Mouse (Mus musculus): ENCODE results near the gene Tex48. TPM values are rescaled to one million over a fixed set of nuclear protein-coding genes. Genes with fewer than 3 reads are reported as not detected.
A peak's percentile ranks its signal among the peaks of the same experiment; 100 is the strongest.

The Tex48 gene
- not detected in 2 replicates for polyA plus RNA-seq (2011; ENCODE audit: insufficient read depth, insufficient read length, low replicate concordance, missing spikeins)

DNA sequence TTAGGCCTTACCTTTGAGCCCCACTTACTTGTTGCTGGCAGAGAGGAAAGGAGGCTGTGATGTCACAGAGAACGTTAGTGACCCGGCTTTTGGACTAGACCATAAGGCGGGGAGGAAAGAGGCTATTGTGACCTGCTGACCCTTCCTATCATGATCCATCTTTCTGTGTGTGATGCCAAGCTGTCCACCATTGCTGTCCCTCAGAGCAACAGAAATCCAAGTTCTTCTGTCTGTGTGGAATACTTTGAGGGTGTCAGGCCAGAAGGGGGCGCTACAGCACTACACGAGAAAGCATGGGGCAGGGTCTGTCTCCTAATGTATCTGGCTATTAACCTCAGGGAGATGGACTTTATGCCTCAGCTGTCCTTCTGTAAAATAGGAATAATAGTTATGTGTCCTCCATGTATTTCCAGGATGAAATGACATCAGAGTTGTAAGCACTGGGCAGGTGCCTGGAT is at the start of gene Tex48:
Gene Tex48 (minus strand): TSS at position 51 of the 458 bp plus-strand sequence.
- H3K4me3 ChIP-seq (replicated peaks; ENCODE audit: control insufficient read depth, low read depth, low read length): no peak within 1 kb of the TSS
- WGBS: 47% methylated on average over 5 of the region's 5 CpGs
- TF ChIP-seq POLR2A (IDR thresholded peaks at IDR 0.05; ENCODE audit: borderline replicate concordance, control insufficient read depth, low read depth, low read length): no peak
- peak; percentile 71 for TF ChIP-seq CTCF (IDR thresholded peaks at IDR 0.05; ENCODE audit: control insufficient read depth, insufficient read depth, low read length)
- H3K4me1 ChIP-seq (ENCODE audit: control insufficient read depth, insufficient read depth, low read length): no peaks in the 10 kb centered on the region; the same call in 1 of the 2 replicates
- no peak within 1 kb of the TSS for H3K27ac ChIP-seq (ENCODE audit: control insufficient read depth, insufficient read depth, low read depth, low read length, poor library complexity)

DNA sequence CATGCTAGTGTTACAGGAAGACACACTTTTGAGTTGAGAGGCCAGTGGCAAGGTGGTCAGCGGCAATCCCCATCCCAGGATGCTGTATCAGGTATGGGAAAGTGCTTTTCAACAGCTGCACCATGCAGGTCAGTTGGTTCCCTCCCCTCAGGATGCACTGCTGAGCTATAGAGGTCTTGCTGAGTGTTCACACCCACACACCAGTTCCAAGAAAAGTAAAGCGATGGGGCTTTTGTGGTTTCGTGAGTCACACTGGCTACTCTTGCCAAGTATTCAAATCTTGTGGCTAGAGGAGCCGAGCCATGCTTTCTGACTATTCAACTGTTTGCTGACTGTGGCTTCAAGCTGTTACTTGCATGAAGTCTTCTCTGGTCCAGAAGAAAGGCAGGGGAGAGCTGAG is 46.0 kb upstream of the Tex48 start:
- 1% methylated on average over 4 of the region's 4 CpGs for WGBS
- Histone ChIP-seq H3K4me1 (ENCODE audit: control insufficient read depth, insufficient read depth, low read length) (peaks cover 2% of the 10 kb centered on the region; the same call in 1 of the 2 replicates), H3K4me3 (replicated peaks; ENCODE audit: control insufficient read depth, low read depth, low read length) (no peak overlapping the region), H3K27ac (ENCODE audit: control insufficient read depth, insufficient read depth, low read depth, low read length, poor library complexity) (no peak overlapping the region)
- TF ChIP-seq CTCF (IDR thresholded peaks at IDR 0.05; ENCODE audit: control insufficient read depth, insufficient read depth, low read length) (no peak), POLR2A (IDR thresholded peaks at IDR 0.05; ENCODE audit: borderline replicate concordance, control insufficient read depth, low read depth, low read length) (no peak)

- peaks cover 2% of the 10 kb centered on the region; the same call in 1 of the 2 replicates for H3K4me1 ChIP-seq (ENCODE audit: control insufficient read depth, insufficient read depth, low read length)
- 83% methylated on average over 7 of the region's 7 CpGs for WGBS
- no peak overlapping the region for H3K27ac ChIP-seq (ENCODE audit: control insufficient read depth, insufficient read depth, low read depth, low read length, poor library complexity)
- TF ChIP-seq CTCF (IDR thresholded peaks at IDR 0.05; ENCODE audit: control insufficient read depth, insufficient read depth, low read length) (no peak), POLR2A (IDR thresholded peaks at IDR 0.05; ENCODE audit: borderline replicate concordance, control insufficient read depth, low read depth, low read length) (no peak)
- no peak overlapping the region for H3K4me3 ChIP-seq (replicated peaks; ENCODE audit: control insufficient read depth, low read depth, low read length)
Observed at GRCm38 (mm10) chr4:63665738-63666137, 43.5 kb upstream of the Tex48 start.

DNA sequence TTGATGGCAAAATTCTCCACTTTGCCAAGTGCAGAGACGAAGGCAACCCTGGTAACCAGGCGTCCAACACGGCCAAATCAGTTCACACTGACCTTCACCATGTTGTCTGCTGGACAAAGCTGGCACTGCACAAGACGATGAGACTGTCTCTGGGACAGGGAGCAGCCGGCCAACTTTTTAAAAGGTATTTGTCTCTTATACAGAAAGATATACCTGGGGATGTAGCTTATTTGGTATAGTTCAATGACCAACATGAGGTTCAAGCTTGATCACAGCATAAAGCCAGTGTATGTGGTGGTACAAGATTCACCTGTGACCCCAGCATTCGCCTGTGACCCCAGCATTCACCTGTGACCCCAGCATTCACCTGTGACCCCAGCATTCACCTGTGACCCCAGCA is 41.1 kb upstream of the Tex48 start, which contains the start of gene Gm11214:
Gene Gm11214 (minus strand): TSS at position 101 of the 400 bp plus-strand sequence.
- Histone ChIP-seq H3K4me3 (replicated peaks; ENCODE audit: control insufficient read depth, low read depth, low read length) (no peak within 1 kb of the TSS), H3K27ac (ENCODE audit: control insufficient read depth, insufficient read depth, low read depth, low read length, poor library complexity) (no peak within 1 kb of the TSS), H3K4me1 (ENCODE audit: control insufficient read depth, insufficient read depth, low read length) (peaks cover 2% of the 10 kb centered on the region; the same call in 1 of the 2 replicates)
- 82% methylated on average over 6 of the region's 6 CpGs for WGBS
- TF ChIP-seq POLR2A (IDR thresholded peaks at IDR 0.05; ENCODE audit: borderline replicate concordance, control insufficient read depth, low read depth, low read length) (no peak), CTCF (IDR thresholded peaks at IDR 0.05; ENCODE audit: control insufficient read depth, insufficient read depth, low read length) (no peak)

DNA sequence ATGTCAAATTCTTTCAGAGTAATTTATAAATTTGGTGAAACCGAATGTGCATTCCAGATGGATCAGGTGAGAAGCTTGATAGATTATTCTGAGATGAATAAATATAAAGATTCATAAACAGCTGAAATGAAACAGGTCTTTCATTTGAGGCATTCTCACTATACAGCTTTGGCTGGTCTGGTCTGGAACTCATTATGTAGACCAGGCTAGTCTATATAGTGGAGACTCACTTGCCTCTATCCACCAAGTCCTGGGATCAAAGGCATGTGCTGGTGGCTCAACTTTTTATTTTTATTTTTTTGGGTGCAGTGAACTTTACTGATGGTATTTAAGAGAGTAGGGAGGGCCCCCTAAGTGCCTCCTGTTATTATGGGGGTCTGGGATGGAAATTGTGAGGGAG is 39.6 kb upstream of the Tex48 start:
- no peak overlapping the region for H3K27ac ChIP-seq (ENCODE audit: control insufficient read depth, insufficient read depth, low read depth, low read length, poor library complexity)
- TF ChIP-seq POLR2A (IDR thresholded peaks at IDR 0.05; ENCODE audit: borderline replicate concordance, control insufficient read depth, low read depth, low read length) (no peak), CTCF (IDR thresholded peaks at IDR 0.05; ENCODE audit: control insufficient read depth, insufficient read depth, low read length) (no peak)
- no peaks in the 10 kb centered on the region for H3K4me1 ChIP-seq (ENCODE audit: control insufficient read depth, insufficient read depth, low read length)
- 78% methylated on average over 1 of the region's 1 CpGs for WGBS
- no peak overlapping the region for H3K4me3 ChIP-seq (replicated peaks; ENCODE audit: control insufficient read depth, low read depth, low read length)

DNA sequence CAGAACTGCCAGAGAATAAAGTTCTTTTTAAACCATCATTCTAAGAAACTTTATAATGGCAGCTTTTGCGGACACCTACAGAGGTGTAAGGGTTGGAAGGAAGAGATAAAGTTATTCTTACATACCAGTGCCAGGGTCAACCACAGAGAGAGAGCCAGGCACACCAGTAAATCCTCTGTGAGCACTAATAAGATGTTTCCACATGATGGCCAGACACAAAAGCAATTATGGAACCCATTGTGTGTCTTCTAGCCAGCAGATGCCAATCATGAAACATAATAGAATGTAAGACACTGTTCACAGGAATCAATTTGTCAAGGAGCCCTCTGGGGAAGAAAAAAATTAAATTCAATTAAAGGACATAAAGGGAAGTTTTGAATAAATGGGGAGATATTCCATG is 39.2 kb upstream of the Tex48 start:
- Histone ChIP-seq H3K4me3 (replicated peaks; ENCODE audit: control insufficient read depth, low read depth, low read length) (no peak overlapping the region), H3K4me1 (ENCODE audit: control insufficient read depth, insufficient read depth, low read length) (no peaks in the 10 kb centered on the region), H3K27ac (ENCODE audit: control insufficient read depth, insufficient read depth, low read depth, low read length, poor library complexity) (no peak overlapping the region)
- TF ChIP-seq CTCF (IDR thresholded peaks at IDR 0.05; ENCODE audit: control insufficient read depth, insufficient read depth, low read length) (no peak), POLR2A (IDR thresholded peaks at IDR 0.05; ENCODE audit: borderline replicate concordance, control insufficient read depth, low read depth, low read length) (no peak)
- WGBS: 48% methylated on average over 1 of the region's 1 CpGs

DNA sequence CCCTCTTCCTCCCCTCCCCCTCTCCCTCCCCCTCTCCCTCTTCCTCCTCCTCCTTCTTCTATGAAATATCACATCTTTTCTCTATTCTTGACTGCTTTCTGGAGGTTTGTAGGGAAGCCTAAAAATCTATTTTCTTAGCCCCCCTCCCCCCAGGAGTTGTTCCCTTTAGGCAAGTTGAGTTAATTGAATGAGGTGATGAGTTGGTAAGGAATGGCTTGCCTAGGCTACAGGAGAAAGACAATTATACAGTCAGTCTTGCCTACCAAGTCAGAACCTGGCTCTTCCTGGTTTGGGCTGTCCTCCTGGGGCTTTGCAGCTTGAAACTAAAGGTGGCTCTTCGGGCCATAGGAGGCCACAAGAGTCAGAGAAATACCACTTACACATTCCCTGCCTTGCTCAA is 37.5 kb upstream of the Tex48 start:
- H3K27ac ChIP-seq (ENCODE audit: control insufficient read depth, insufficient read depth, low read depth, low read length, poor library complexity): no peak overlapping the region
- no peaks in the 10 kb centered on the region for H3K4me1 ChIP-seq (ENCODE audit: control insufficient read depth, insufficient read depth, low read length)
- TF ChIP-seq POLR2A (IDR thresholded peaks at IDR 0.05; ENCODE audit: borderline replicate concordance, control insufficient read depth, low read depth, low read length): no peak
- no peak for TF ChIP-seq CTCF (IDR thresholded peaks at IDR 0.05; ENCODE audit: control insufficient read depth, insufficient read depth, low read length)
- WGBS: 75% methylated on average over 1 of the region's 1 CpGs
- H3K4me3 ChIP-seq (replicated peaks; ENCODE audit: control insufficient read depth, low read depth, low read length): no peak overlapping the region

DNA sequence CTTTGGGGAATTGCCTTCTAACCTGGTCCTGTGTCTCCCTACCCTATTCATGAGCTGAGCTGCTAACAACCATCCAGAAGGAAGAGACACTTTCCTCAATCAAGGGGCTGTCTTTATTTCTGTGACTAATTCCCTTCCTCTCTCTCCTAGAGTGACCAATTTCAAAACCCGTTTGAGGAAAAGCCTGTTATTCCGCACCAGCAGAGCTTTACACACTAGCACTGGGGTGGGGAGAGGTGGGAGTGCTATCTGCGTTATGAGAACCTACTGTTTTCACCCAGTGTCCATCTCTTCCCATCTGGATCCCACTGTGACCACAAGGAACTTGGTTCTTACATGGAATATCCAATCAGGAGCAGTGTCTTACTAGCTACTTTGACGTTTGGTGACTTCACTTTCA is 36.9 kb upstream of the Tex48 start:
- Histone ChIP-seq H3K4me3 (replicated peaks; ENCODE audit: control insufficient read depth, low read depth, low read length) (no peak overlapping the region), H3K4me1 (ENCODE audit: control insufficient read depth, insufficient read depth, low read length) (no peaks in the 10 kb centered on the region), H3K27ac (ENCODE audit: control insufficient read depth, insufficient read depth, low read depth, low read length, poor library complexity) (no peak overlapping the region)
- TF ChIP-seq CTCF (IDR thresholded peaks at IDR 0.05; ENCODE audit: control insufficient read depth, insufficient read depth, low read length) (no peak), POLR2A (IDR thresholded peaks at IDR 0.05; ENCODE audit: borderline replicate concordance, control insufficient read depth, low read depth, low read length) (no peak)
- 54% methylated on average over 4 of the region's 4 CpGs for WGBS

- Histone ChIP-seq H3K27ac (ENCODE audit: control insufficient read depth, insufficient read depth, low read depth, low read length, poor library complexity) (no peak overlapping the region), H3K4me3 (replicated peaks; ENCODE audit: control insufficient read depth, low read depth, low read length) (no peak overlapping the region), H3K4me1 (ENCODE audit: control insufficient read depth, insufficient read depth, low read length) (no peaks in the 10 kb centered on the region)
- no peak for TF ChIP-seq POLR2A (IDR thresholded peaks at IDR 0.05; ENCODE audit: borderline replicate concordance, control insufficient read depth, low read depth, low read length)
- no peak for TF ChIP-seq CTCF (IDR thresholded peaks at IDR 0.05; ENCODE audit: control insufficient read depth, insufficient read depth, low read length)
- WGBS: 25% methylated on average over 1 of the region's 1 CpGs
Observed at GRCm38 (mm10) chr4:63654381-63654780, 32.2 kb upstream of the Tex48 start.

Data from bone marrow, adult 2 months (tissue).